Mouse (Mus musculus) embryo, embryonic 11.5 days (tissue): ENCODE measurements around the gene Txndc5.

Experiments
- DNase-seq: peaks from one replicate; pipeline ENCODE4 v3.0.0-alpha.2; 2012; ENCODE audit warnings: low read depth, low spot score

Gene Txndc5

DNA sequence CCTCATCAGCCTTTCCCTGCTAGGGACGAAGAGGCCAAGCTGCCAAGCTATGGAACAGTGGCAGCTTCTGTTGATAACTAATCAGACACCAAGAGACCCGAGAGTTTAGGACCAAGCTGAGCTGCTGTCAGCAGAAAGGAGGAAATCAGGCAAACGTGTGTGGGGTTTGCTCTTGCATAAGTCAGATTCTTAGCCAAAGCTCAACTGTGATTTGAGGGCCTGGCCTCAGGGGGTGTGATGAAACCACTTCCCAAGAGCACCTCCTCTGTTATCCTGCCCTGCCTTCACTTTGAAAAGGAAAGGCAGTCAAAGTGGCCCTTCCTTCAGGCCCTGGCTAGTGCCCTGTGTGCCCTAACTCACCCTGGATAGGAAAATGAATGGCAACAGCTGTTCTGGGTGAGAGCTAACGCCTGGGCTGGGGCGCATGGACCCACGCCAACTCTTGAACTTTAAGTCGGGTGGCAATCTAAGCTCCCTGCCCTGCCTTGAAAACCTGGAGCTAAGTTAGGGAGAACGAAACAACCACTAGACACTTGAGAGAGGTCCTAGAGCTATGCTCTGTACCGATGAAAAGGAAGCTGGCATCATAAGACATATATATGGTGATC, at the start of gene Txndc5:
TSS of gene Txndc5 (minus strand) at position 138 of the 608 bp plus-strand sequence.
- no peak for DNase-seq

DNA sequence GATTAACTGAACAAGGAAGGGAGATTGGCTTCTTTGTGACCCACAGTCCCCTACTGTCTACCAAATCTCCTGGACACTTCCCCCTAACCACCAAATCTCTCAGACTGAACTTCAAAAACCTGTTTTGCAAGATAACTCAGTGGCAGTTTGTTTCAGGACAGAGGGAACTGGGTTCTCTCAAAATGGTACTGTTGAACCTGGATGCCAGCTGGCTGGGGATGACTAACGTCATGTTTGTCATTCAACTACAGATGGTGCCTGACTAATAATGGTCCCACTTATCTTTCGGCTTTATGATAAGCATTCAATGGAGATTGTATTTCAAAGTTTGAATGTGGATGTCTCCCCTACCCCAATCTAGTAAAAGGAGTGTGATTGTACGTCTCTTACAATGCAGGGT, 46.0 kb upstream of the Txndc5 start:
- DNase-seq: no peak

DNA sequence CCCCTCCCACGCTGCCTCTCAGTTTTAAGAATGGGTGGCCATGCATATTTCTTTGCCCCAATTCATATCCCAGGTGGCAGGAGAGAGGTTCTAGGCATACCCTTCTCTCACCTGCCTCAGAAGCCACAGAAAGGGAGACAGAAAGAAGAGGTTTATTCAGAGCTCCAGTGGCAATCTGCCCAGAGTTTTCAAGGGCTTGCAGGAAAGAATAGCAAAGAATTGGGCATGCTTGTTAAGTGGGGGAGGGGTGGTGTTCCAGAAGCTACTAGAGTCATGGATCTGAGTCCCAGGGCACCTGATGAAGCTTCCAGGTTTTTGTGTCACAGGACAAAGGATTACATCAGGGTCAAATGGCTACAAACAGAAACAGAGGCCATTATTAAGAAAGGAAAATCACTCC, 44.7 kb upstream of the Txndc5 start:
- no peak for DNase-seq

DNA sequence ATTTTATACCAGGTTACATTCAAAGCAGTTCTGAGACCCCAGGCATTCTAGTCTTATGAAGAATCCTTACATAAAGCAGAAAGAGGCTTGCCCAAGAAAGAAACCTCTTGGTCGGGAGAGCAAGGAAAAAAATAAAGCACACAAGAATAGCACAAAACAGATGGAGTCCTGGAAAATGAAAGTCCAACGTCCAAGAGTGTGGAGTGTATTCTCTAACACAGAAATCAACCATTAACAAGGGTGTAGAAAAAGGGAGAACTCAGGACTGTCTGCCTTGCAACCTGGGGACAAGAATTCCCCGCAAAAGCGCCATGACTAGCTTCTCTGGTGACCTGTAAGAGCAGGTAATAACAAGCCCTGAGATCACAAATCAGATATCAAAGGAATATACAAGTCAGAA, 36.6 kb upstream of the Txndc5 start:
- DNase-seq: no peak

DNA sequence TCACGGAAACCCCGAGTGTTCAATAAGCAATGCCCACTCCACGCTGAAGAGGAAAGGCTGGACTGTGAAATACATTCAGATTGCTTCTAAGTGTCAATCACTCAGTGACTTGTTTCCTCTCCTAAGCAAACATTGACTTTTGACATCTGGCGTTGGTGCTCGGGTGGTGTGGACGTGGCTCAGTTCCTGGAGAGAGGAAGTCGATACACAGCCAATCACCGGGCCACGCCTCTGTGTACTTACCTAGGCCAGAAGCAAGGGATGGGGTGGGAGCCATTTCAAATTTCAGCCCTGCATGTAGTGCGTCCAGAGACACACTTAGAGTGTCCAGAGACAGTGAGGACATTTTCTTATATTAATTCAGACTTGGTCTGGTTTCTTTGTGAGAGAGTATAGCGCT, 26.0 kb upstream of the Txndc5 start:
- DNase-seq: no peak

DNA sequence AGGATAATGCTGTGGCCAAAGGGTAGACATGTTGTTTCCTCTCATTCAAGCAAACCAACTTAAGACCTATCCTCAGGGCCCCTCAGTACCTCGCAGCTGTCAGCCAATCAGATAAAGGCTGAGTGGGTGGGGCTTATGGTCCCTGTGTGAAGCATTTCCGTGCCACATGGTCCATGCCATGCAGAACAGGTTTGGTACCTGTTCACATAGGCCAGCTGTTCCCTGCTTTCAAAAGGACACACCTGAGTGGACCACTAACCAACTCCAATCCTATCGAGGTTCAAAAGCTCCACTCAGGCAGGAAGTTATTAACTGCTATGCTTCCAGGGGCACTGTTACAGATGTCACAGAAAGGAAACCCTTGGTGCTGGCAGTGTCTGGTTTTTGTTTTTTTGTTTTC, 25.6 kb upstream of the Txndc5 start:
- no peak for DNase-seq

DNA sequence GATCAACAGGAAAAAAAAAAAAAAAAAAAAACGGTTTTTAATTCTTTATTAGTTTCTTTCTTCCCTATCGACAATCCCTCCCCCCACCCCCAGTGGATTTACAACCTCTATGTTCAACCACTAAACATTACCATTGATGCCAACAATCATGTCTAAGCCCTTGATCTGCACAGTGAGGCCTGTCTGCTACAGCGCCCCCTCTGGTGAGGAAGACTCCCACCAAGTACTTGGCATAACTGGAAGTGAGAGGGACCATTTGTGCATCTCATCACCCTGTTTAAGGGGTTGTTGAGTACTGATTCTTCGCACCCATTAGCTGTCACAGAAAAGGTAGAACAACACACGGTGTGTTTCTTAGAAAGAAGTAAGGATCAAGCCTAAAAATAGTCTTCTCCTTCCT, 20.1 kb upstream of the Txndc5 start:
- DNase-seq: no peak

DNA sequence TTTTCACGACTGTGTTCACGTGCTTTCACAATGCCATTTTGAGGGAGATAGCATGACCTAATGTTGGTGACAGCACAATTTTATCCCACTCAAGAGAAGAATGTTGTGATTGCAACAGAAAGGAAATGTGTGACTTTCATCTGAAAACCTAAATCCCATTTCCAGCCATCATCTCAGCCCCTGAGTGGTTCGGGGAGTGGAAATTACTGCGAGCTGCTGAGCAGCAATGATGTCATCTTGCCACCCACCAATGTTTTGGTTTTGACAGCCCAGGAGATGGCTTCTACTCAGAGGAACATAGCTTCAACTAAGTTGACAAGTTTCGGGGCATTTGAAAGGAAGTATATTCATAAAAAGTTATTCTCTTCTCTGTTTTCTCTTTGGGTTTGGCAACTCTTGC, 19.1 kb upstream of the Txndc5 start:
- no peak for DNase-seq

DNA sequence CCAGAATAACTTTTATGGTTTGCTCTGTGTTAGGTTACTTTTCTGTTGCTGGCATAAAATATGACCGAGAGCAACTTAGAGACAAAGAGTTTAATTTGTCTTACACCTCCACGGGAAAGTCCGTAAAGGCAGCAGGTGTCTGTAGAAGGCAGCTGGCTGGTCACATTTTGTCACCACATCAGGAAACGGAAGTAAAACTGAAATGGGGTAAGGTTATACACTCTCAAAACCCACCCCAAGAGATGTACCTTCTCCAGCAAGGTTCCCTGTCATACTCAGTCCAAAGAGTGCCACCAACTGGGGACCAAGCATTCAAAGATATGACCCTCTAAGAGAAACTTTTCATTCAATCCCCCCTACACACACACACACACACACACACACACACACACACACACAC, 18.1 kb upstream of the Txndc5 start:
- DNase-seq: no peak

DNA sequence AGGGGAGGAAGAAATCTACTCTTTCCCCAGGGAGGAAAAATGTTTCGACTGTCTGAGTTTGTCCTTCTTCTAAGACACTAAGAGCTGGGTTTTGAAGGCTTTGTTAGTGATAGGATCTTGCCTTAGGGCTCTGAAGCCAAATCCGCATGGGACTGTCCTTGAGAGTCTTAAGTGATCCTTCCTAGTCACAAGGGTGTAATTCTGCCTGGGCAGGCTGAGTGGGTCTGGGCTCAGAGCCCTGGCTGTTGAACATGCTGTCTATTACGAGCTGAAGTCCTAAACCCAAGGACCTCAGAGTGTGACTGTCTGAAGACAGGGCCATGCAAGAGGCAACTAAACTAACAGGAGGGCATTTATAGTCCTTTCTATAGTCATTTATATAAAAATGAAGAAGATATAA, 16.8 kb upstream of the Txndc5 start:
- DNase-seq: no peak

DNA sequence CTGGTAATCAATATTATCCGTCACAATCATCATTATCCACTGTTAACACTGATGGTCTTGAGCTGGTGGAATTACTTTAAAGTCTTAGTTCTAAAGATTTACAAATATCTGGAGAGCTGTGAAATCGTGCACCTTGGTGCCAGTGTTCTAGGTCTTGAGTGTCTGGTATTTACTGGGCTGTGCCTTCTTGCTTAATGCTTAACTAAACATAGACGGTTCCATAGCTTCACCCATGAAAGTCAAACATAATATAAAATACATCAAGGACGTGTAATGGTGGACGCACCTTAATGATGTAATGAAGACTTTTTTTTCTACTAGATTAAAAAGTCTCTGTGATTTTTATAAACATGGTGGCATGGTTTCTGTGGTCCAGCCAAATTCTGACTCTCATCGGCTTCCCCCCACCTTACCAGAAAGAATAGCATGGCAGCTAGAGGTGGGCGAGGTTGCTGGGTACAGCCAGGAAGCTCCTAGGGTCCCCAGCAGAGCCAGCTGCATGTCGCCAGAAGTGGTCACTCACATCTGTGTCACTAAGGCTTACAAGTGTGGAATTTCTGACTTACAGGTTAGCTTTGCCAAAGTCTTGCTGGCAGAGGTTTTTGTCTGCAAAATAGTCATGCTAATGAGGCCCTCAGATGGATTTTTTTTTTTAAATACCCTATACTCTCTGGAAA, 16.3 kb upstream of the Txndc5 start:
- DNase-seq: no peak

DNA sequence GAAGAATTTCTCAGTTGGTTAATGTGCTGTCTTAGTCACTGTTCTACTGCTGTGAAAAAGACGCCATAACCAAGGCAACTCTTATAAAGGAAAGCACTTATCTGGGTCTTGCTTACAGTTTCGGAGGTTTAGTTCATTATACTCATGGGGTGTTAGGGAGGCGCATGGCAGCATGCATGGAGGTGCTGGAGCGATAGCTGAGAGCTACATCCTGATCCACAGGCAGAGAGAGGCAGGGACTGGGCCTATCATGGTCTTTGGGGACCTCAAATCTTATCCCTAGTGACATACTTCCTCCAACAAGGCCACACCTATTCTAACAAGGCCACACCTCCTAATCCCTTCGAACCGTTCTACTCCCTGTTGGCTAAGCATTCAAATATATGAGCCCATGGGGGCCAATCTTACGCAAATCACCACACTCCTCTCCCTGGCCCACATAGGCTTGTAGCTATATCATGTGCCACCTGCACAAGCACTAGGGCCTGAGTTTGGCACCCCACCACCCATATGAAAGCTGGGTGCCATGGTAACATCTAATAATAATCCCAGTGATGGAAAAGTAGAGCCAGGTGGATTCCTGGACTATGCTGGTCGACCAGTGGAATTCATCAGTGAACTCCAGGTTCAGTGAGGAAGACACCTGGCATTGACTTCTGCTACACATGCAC, 15.0 kb upstream of the Txndc5 start:
- DNase-seq: no peak

DNA sequence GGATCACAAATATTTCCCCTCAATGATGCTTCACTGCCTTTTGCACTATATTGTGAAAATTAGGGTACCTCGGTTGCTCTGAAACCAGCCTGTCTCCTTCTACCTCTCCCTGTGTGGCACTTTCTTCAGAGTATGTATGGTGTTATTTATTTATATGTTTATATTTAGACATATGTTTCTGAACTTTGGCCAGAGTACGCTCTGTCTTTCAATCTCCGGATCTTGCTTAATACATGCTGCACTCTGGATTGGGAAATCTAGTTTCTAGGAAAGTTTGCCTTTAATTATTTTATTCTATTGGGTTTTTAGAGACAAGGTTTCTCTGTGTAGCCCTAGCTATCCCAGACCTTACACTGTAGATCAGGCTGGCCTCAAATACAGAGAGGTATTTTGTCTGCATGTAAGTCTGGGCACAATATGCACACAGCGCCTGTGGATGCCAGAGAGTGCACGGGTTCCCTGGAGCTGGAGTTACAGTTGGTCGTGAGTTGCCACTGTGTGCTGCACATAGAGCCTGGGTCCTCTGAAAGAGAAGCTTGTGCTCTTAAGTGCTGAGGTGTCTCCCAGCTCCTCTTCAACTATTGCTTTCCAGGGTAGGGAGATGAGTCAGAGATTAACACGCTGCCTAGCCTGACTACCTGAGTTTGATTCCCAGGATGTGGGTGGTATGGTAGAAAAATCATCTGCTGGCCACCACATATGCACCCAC, 10.7 kb upstream of the Txndc5 start:
- no peak for DNase-seq

DNA sequence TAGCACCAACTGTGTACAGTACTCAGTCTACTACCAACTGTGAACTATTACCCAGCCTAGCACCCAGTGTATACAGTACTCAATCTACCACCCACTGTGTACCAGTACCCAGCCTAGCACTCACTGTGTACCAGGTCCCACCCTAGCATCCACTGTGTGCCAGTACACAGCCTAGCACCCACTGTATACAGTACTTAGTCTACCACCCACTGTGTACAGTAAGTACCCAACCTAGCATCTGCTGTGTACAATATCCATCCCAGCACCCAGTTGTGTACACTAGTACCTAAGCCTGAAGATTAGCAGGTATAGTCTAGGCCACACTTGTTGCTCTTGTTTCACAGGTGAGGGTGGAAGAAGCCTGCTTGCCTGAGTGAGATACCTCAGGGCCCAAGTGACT, 8.9 kb upstream of the Txndc5 start:
- no peak for DNase-seq

DNA sequence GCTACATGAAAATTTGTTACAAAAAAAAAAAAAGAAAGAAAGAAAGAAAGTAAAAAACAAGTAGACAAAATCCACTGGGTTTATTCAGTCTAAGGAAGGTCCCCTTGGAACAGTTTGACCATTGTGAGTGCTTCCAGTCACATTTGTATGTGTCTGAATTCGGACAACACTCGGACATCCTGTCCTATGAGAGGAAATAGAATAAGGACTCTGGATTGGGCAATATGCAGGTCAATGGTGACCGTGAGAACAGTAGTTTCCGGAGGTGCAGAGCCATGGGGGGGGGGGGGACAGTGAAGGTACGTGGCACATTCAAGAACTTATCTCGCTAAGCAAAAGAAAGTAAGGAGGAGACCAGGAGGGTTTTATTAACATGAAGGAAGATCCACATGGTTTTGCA, 6.1 kb upstream of the Txndc5 start:
- DNase-seq: no peak

DNA sequence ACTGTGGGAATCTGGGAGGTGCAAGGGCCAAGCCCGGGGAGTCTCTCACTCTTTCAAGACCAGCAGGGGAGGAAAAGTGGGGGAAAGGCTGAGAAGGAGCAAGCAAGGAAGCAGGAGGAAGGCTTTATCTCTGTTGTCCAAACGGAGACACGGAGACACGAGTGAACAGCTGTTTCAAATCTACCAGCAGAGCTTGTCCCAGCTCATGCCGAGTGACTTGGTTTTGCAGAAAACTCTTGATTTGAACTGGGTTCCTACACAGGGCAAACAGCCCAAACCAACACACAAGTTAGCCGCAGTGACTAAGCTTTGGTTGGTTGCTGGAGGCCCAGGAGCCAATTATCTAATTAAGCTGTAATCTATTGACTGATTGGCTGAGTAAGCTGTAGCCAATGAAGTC, 5.4 kb upstream of the Txndc5 start:
- no peak for DNase-seq

DNA sequence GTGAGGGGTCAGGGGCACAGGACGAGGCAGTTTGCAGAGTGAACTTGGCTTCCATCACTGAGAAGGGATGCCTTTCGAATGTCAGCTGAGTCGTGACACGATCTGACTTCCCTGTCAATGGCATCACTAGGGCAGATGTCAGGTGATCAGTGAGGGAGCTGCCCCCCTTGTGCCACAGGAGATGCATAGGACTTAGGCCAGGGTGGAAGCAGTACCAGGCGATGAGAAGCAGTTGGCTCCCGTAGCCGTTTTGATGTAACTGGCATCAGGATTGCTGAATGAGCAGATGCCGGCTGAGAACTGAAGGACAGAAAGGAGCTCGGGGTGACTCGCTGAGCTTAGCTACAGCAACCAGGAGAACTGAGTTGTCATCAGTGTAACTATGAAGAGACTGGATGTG, 4.8 kb upstream of the Txndc5 start:
- no peak for DNase-seq

DNA sequence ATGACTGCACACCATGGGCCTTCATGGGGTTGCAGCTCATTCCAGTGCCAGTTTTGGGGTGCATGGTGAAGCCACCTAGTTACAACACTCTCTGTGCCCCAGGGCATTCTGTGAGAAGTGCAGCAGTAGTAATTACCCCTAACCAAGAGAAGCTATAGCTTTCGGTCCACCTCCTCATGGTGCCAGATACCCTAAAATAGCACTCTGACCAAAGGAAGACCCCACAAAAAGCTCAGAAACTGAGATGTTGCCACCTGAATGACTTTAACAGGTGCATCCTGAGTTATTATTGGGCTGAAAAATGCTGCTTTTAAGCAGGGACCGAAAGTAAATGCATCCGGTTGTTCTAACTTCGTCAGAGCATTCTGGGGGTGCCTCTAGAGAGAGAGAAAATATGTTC, 2.9 kb upstream of the Txndc5 start:
- no peak for DNase-seq

DNA sequence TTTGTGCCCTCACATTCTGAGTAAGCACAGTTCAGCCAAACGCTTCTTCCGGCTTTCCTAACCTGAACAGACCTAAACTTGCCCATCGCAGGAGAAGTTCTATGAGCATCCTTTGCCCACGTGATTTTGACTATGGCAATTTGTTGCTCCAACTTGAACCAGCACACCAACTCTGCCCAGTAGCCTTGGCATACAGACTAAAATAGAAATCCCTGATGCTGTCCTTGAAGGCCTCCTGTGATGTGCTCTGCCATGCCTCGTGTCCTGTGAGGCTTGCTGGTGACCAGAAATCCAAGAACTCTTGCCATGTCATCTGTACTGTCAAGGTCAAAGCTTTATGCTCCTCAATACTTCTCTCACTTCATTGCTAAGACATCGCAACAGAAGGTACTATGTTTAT, 952 bp upstream of the Txndc5 start:
- DNase-seq: no peak

DNA sequence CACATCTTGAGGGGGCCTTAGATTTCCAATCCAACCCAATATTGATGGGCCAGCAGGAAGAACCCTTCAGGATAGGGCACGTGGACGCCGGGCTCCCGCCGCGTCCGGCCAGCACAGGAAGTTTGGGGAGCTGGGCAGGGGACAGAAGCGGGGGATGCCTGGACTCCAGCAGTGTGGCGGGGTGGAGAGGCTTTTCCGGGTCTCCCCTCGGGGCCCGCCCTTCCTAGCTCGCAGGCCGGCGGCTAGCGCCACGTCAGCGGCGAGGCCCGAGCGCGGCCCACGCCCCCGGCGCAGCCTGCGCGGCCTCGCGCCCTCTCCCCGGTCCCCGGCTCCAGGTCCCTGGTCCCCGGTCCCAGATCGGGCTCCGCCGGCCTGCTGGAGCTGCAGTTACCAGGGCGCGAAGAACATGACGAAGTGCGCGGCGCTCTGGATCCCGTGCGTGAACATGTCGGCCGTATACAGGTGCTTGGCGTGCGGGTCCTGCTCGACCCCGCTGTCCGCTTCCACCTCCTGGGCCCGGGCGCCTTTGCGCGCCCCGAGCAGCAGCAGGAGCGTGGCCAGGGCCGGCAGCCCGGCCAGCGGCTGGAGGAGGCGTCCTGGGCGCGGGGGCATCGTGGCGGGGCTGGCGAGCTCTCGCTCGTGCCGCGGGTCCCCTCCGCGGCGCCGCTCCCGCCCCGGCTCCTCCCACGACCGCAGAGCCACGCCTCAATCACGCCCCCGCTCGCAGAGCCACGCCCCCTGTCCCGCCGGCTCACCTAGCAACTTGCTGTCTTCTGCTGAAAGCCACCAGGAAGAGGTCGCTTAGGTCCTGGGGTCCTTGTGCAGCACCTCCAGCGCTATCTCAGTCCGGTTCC, 600 bp downstream of the Txndc5 start:
- DNase-seq: peak; percentile 68

DNA sequence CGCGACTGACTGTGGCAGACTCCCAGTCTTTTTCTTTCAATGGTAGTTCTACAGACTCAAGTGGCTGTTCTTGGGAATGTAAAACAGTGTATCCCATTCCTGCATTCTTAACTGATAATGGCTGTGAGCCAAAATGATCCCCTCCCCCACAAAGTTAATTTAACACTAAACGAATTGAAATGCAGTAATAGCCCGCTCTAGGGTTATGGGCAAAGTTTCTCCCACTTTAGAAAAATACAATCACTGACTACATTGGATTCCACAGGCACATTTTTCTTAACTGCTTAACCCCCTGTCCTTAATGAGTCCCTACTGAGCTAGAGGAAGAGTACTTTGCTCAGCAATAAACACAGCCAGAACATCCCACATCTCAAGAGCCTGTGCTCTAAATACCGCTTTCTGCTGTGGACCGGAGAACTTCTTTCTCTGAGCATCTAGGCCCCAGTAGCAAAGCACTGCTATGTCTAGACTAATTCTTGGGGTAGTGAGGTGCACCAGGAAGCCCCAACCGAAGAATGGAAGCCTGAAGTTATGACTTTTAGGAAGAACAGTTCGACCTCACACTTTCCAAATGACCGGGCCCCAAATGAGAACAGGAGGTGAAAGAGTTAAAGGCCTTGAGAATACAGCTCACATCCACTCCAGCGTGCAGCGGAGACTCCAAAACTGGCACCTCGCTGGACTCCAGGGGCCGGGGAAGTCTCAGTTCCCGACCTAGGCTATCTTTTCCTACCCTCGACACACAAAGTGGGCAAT, 1.4 kb downstream of the Txndc5 start:
- no peak for DNase-seq
